Mouse (Mus musculus): Measurements from ENCODE around the gene Ctnnd2. TPM values are rescaled to one million over a fixed set of nuclear protein-coding genes. Genes with fewer than 3 reads are reported as not detected.

The Ctnnd2 gene
- polyA plus RNA-seq, 1 experiment from 2014 or later = 0.83 TPM

GRCm38 (mm10) chr15:30276691-30277090 is 104.3 kb downstream of the Ctnnd2 start:
- Histone ChIP-seq H3K9me3 (replicated peaks; ENCODE audit: control insufficient read depth, low read length) (no peaks in the 10 kb centered on the region), H3K4me2 (ENCODE audit: low read depth, low read length) (no peak overlapping the region), H3K27ac (ENCODE audit: low read length) (no peak overlapping the region), H3K9ac (ENCODE audit: low read length) (no peak overlapping the region), H3K36me3 (ENCODE audit: control insufficient read depth, insufficient read depth) (no peaks in the 10 kb centered on the region), H3K4me3 (ENCODE audit: low read length) (no peak overlapping the region), H3K4me1 (ENCODE audit: control insufficient read depth, insufficient read depth, low read length) (no peaks in the 10 kb centered on the region), H3K27me3 (ENCODE audit: control insufficient read depth, insufficient read depth, low read length) (no peaks in the 10 kb centered on the region)
- ATAC-seq (replicated peaks; ENCODE audit: extremely low read depth, insufficient read depth, low FRiP score) = no peak
- 71% methylated on average over 4 of the region's 4 CpGs for WGBS

GRCm38 (mm10) chr15:30278610-30279009 is 106.2 kb downstream of the Ctnnd2 start:
- 82% methylated on average over 4 of the region's 4 CpGs for WGBS
- H3K36me3 ChIP-seq (ENCODE audit: control insufficient read depth, insufficient read depth) = no peaks in the 10 kb centered on the region
- no peak overlapping the region for H3K4me2 ChIP-seq (ENCODE audit: low read depth, low read length)
- no peaks in the 10 kb centered on the region for H3K27me3 ChIP-seq (ENCODE audit: control insufficient read depth, insufficient read depth, low read length)
- H3K4me1 ChIP-seq (ENCODE audit: control insufficient read depth, insufficient read depth, low read length) = no peaks in the 10 kb centered on the region
- H3K9ac ChIP-seq (ENCODE audit: low read length) = no peak overlapping the region
- no peaks in the 10 kb centered on the region for H3K9me3 ChIP-seq (replicated peaks; ENCODE audit: control insufficient read depth, low read length)
- no peak overlapping the region for H3K27ac ChIP-seq (ENCODE audit: low read length)
- H3K4me3 ChIP-seq (ENCODE audit: low read length) = no peak overlapping the region
- no peak for ATAC-seq (replicated peaks; ENCODE audit: extremely low read depth, insufficient read depth, low FRiP score)

GRCm38 (mm10) chr15:30285572-30286244 is 113.3 kb downstream of the Ctnnd2 start:
- Histone ChIP-seq H3K9me3 (replicated peaks; ENCODE audit: control insufficient read depth, low read length) (no peaks in the 10 kb centered on the region), H3K4me3 (ENCODE audit: low read length) (no peak overlapping the region), H3K27me3 (ENCODE audit: control insufficient read depth, insufficient read depth, low read length) (no peaks in the 10 kb centered on the region), H3K9ac (ENCODE audit: low read length) (no peak overlapping the region), H3K4me2 (ENCODE audit: low read depth, low read length) (no peak overlapping the region), H3K4me1 (ENCODE audit: control insufficient read depth, insufficient read depth, low read length) (no peaks in the 10 kb centered on the region), H3K36me3 (ENCODE audit: control insufficient read depth, insufficient read depth) (no peaks in the 10 kb centered on the region), H3K27ac (ENCODE audit: low read length) (no peak overlapping the region)
- 77% methylated on average over 15 of the region's 15 CpGs for WGBS
- ATAC-seq (replicated peaks; ENCODE audit: extremely low read depth, insufficient read depth, low FRiP score) = no peak

- no peak overlapping the region for H3K27ac ChIP-seq (ENCODE audit: low read length)
- H3K9me3 ChIP-seq (replicated peaks; ENCODE audit: control insufficient read depth, low read length) = no peaks in the 10 kb centered on the region
- ATAC-seq (replicated peaks; ENCODE audit: extremely low read depth, insufficient read depth, low FRiP score) = no peak
- no peaks in the 10 kb centered on the region for H3K4me1 ChIP-seq (ENCODE audit: control insufficient read depth, insufficient read depth, low read length)
- H3K27me3 ChIP-seq (ENCODE audit: control insufficient read depth, insufficient read depth, low read length) = no peaks in the 10 kb centered on the region
- no peak overlapping the region for H3K9ac ChIP-seq (ENCODE audit: low read length)
- WGBS = 82% methylated on average over 7 of the region's 7 CpGs
- no peak overlapping the region for H3K4me3 ChIP-seq (ENCODE audit: low read length)
- no peak overlapping the region for H3K4me2 ChIP-seq (ENCODE audit: low read depth, low read length)
- H3K36me3 ChIP-seq (ENCODE audit: control insufficient read depth, insufficient read depth) = no peaks in the 10 kb centered on the region
These were observed 113.9 kb downstream of the Ctnnd2 start for GRCm38 (mm10) chr15:30286245-30286642.

DNA sequence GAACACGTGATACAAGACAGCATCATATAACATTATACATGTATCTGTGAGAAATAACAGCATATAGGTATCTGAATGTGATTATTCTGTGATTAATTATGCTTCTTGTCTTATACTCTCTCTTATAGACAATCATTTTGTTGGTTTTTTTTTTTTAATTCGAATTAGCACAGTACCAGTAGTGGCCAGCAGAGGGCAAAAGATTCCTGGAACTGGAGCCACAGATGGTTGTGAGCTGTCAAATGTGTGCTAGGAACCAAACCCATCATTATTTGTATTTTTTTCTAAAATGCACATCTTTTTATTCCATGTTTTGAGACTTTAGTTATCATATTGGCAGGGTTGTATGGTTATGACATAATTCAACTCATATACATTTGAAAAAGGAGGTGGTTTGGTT is 130.4 kb downstream of the Ctnnd2 start:
- no peak for ATAC-seq (replicated peaks; ENCODE audit: extremely low read depth, insufficient read depth, low FRiP score)
- Histone ChIP-seq H3K9ac (ENCODE audit: low read length) (no peak overlapping the region), H3K9me3 (replicated peaks; ENCODE audit: control insufficient read depth, low read length) (peaks cover 4% of the 10 kb centered on the region; the same call in 1 of the 2 replicates), H3K4me1 (ENCODE audit: control insufficient read depth, insufficient read depth, low read length) (no peaks in the 10 kb centered on the region), H3K4me2 (ENCODE audit: low read depth, low read length) (no peak overlapping the region), H3K36me3 (ENCODE audit: control insufficient read depth, insufficient read depth) (no peaks in the 10 kb centered on the region), H3K27ac (ENCODE audit: low read length) (no peak overlapping the region), H3K4me3 (ENCODE audit: low read length) (no peak overlapping the region), H3K27me3 (ENCODE audit: control insufficient read depth, insufficient read depth, low read length) (no peaks in the 10 kb centered on the region)
- WGBS = 70% methylated on average over 2 of the region's 2 CpGs

DNA sequence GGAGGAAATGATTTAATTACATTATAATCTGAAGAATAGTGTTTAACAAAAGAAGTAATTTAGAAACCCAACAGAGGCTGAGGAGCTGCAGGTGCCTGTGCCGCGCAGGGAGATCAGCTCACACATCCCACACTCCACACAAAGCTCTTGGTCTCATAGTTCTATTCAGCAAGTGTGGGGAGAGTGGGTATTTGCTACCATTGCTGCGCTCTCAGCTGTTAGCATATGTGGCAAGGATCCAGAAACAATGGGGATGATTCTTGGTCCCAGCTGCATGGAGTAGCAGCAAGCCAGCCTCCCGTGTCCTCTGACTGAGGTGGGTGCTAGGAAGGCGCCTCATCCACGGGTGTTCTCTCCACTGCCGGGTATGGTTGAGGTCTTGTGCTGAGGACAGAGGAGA is 134.0 kb downstream of the Ctnnd2 start:
- Histone ChIP-seq H3K9me3 (replicated peaks; ENCODE audit: control insufficient read depth, low read length) (peaks cover 4% of the 10 kb centered on the region; the same call in 1 of the 2 replicates), H3K9ac (ENCODE audit: low read length) (no peak overlapping the region), H3K4me1 (ENCODE audit: control insufficient read depth, insufficient read depth, low read length) (no peaks in the 10 kb centered on the region), H3K27ac (ENCODE audit: low read length) (no peak overlapping the region), H3K36me3 (ENCODE audit: control insufficient read depth, insufficient read depth) (no peaks in the 10 kb centered on the region), H3K4me2 (ENCODE audit: low read depth, low read length) (no peak overlapping the region), H3K27me3 (ENCODE audit: control insufficient read depth, insufficient read depth, low read length) (no peaks in the 10 kb centered on the region), H3K4me3 (ENCODE audit: low read length) (no peak overlapping the region)
- no peak for ATAC-seq (replicated peaks; ENCODE audit: extremely low read depth, insufficient read depth, low FRiP score)
- WGBS = 86% methylated on average over 7 of the region's 7 CpGs

DNA sequence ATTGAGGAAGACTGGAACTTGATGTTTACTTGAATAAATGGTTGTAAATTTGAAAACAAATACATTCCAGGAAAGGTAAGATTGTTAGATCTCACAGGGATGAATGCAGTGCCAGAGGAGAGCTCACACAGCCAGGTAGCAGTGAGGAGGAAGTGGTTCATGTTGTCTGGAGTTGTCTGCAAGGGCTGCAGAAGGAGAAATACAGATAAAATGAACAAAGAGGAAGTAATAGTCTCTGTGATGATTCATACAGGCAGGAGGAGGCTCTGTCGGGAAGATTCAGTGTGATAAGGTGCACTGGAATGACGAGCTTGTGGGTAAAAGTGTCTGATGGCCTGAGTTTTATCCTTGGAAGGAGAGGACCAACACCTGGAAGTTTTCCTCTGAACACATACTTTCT is 150.2 kb downstream of the Ctnnd2 start:
- Histone ChIP-seq H3K27ac (ENCODE audit: low read length) (no peak overlapping the region), H3K27me3 (ENCODE audit: control insufficient read depth, insufficient read depth, low read length) (no peaks in the 10 kb centered on the region), H3K4me3 (ENCODE audit: low read length) (no peak overlapping the region), H3K9ac (ENCODE audit: low read length) (no peak overlapping the region), H3K9me3 (replicated peaks; ENCODE audit: control insufficient read depth, low read length) (no peaks in the 10 kb centered on the region), H3K4me1 (ENCODE audit: control insufficient read depth, insufficient read depth, low read length) (no peaks in the 10 kb centered on the region), H3K4me2 (ENCODE audit: low read depth, low read length) (no peak overlapping the region), H3K36me3 (ENCODE audit: control insufficient read depth, insufficient read depth) (no peaks in the 10 kb centered on the region)
- WGBS = 32% methylated on average over 2 of the region's 2 CpGs
- no peak for ATAC-seq (replicated peaks; ENCODE audit: extremely low read depth, insufficient read depth, low FRiP score)

GRCm38 (mm10) chr15:30333336-30334310 is 161.2 kb downstream of the Ctnnd2 start:
- Histone ChIP-seq H3K4me3 (ENCODE audit: low read length) (no peak overlapping the region), H3K9me3 (replicated peaks; ENCODE audit: control insufficient read depth, low read length) (no peaks in the 10 kb centered on the region), H3K9ac (ENCODE audit: low read length) (no peak overlapping the region), H3K27me3 (ENCODE audit: control insufficient read depth, insufficient read depth, low read length) (no peaks in the 10 kb centered on the region), H3K4me1 (ENCODE audit: control insufficient read depth, insufficient read depth, low read length) (no peaks in the 10 kb centered on the region), H3K27ac (ENCODE audit: low read length) (no peak overlapping the region), H3K36me3 (ENCODE audit: control insufficient read depth, insufficient read depth) (no peaks in the 10 kb centered on the region), H3K4me2 (ENCODE audit: low read depth, low read length) (no peak overlapping the region)
- WGBS = 53% methylated on average over 2 of the region's 2 CpGs
- ATAC-seq (replicated peaks; ENCODE audit: extremely low read depth, insufficient read depth, low FRiP score) = no peak

GRCm38 (mm10) chr15:30338585-30339197 is 166.3 kb downstream of the Ctnnd2 start:
- 40% methylated on average over 6 of the region's 6 CpGs for WGBS
- Histone ChIP-seq H3K4me1 (ENCODE audit: control insufficient read depth, insufficient read depth, low read length) (no peaks in the 10 kb centered on the region), H3K27ac (ENCODE audit: low read length) (no peak overlapping the region), H3K36me3 (ENCODE audit: control insufficient read depth, insufficient read depth) (no peaks in the 10 kb centered on the region), H3K4me3 (ENCODE audit: low read length) (no peak overlapping the region), H3K27me3 (ENCODE audit: control insufficient read depth, insufficient read depth, low read length) (no peaks in the 10 kb centered on the region), H3K9me3 (replicated peaks; ENCODE audit: control insufficient read depth, low read length) (no peaks in the 10 kb centered on the region), H3K9ac (ENCODE audit: low read length) (no peak overlapping the region), H3K4me2 (ENCODE audit: low read depth, low read length) (no peak overlapping the region)
- no peak for ATAC-seq (replicated peaks; ENCODE audit: extremely low read depth, insufficient read depth, low FRiP score)

All from heart, embryonic 16.5 days (tissue).